Mouse (Mus musculus): ENCODE data around the gene Zfp677. TPM values are rescaled to one million over a fixed set of nuclear protein-coding genes. Genes with fewer than 3 reads are reported as not detected.
"Not testable (repeated sequence)": the region's sequence is repeated elsewhere in the genome, so short reads cannot be mapped to it uniquely, and the experiment has no call there.

The Zfp677 gene
- polyA plus RNA-seq, 1 experiment from 2014 or later: 0.55 TPM

- under 1% methylated on average over 22 of the region's 22 CpGs for WGBS (ENCODE audit: insufficient replicate concordance)
- Histone ChIP-seq H3K27ac (ENCODE audit: low read depth) (peak within 1 kb of the TSS; percentile 83), H3K9me3 (ENCODE audit: low read length) (no peaks in the 10 kb centered on the region), H3K4me1 (ENCODE audit: insufficient read depth) (peaks cover 10% of the 10 kb centered on the region; the same call in 1 of the 2 replicates), H3K36me3 (replicated peaks; ENCODE audit: insufficient read depth, low read length) (no peaks in the 10 kb centered on the region), H3K9ac (replicated peaks) (peak within 1 kb of the TSS; percentile 60), H3K4me3 (ENCODE audit: low read depth, low read length) (peak within 1 kb of the TSS; percentile 59), H3K27me3 (ENCODE audit: insufficient read depth, low read length) (no peaks in the 10 kb centered on the region), H3K4me2 (ENCODE audit: low read depth, low read length) (peak within 1 kb of the TSS; percentile 90)
- ATAC-seq (peak; percentile 100), DNase-seq (peak; percentile 88)
- peak; percentile 88 for TF ChIP-seq CTCF (IDR thresholded peaks at IDR 0.05; ENCODE audit: low read depth)
- peak; percentile 39; the same call in 1 of the 2 replicates for TF ChIP-seq EP300 (IDR thresholded peaks at IDR 0.05; ENCODE audit: low read depth)
Observed at GRCm38 (mm10) chr17:21422664-21423599, 39.4 kb downstream of the Zfp677 start, which contains the start of gene Zfp54. Gene Zfp54 (plus strand): TSS chr17:21423227.

- H3K36me3 ChIP-seq (replicated peaks; ENCODE audit: insufficient read depth, low read length); H3K9ac ChIP-seq (replicated peaks); H3K9me3 ChIP-seq (ENCODE audit: low read length); H3K4me3 ChIP-seq (ENCODE audit: low read depth, low read length); H3K4me1 ChIP-seq (ENCODE audit: insufficient read depth); ATAC-seq; H3K27ac ChIP-seq (ENCODE audit: low read depth); H3K4me2 ChIP-seq (ENCODE audit: low read depth, low read length); DNase-seq; H3K27me3 ChIP-seq (ENCODE audit: insufficient read depth, low read length): not testable (repeated sequence)
- 69% methylated on average over 9 of the region's 9 CpGs for WGBS (ENCODE audit: insufficient replicate concordance)
Observed at GRCm38 (mm10) chr17:21438806-21439400, 55.4 kb downstream of the Zfp677 start.

Other genes starting within 250 kb of the Zfp677 start
- not detected in 2 replicates for gene Vmn1r234, start 157.7 kb upstream of the Zfp677 start, polyA plus RNA-seq (2015; fragmentation: Nextera tagmentation; extraction: Ambion mirVana)
- not detected in 2 replicates for gene Vmn1r235, start 127.3 kb upstream of the Zfp677 start, polyA plus RNA-seq (2015; fragmentation: Nextera tagmentation; extraction: Ambion mirVana)
- not detected in 2 replicates for gene Vmn1r236, start 100.8 kb upstream of the Zfp677 start, polyA plus RNA-seq (2015; fragmentation: Nextera tagmentation; extraction: Ambion mirVana)
- not detected in 2 replicates for gene Vmn1r237, start 71.9 kb upstream of the Zfp677 start, polyA plus RNA-seq (2015; fragmentation: Nextera tagmentation; extraction: Ambion mirVana)
- gene Zfp54, start 39.5 kb downstream of the Zfp677 start, polyA plus RNA-seq (2015; fragmentation: Nextera tagmentation; extraction: Ambion mirVana): 1.7 and 1.9 TPM in 2 replicates
- 3.1 and 4.7 TPM in 2 replicates for gene Zfp51, start 66.6 kb downstream of the Zfp677 start, polyA plus RNA-seq (2015; fragmentation: Nextera tagmentation; extraction: Ambion mirVana)
- 2.7 and 3.5 TPM in 2 replicates for gene Zfp53, start 105.2 kb downstream of the Zfp677 start, polyA plus RNA-seq (2015; fragmentation: Nextera tagmentation; extraction: Ambion mirVana)
- 0.85 and 1.2 TPM in 2 replicates for gene Zfp52, start 151.8 kb downstream of the Zfp677 start, polyA plus RNA-seq (2015; fragmentation: Nextera tagmentation; extraction: Ambion mirVana)
- 3.2 and 3.7 TPM in 2 replicates for gene Zfp948, start 183.3 kb downstream of the Zfp677 start, polyA plus RNA-seq (2015; fragmentation: Nextera tagmentation; extraction: Ambion mirVana)

Measured in liver, postnatal 0 days (tissue).